Mouse (Mus musculus) bone marrow, adult 2 months (tissue): ENCODE measurements around the gene Setd4.

Experiments
- CTCF ChIP-seq: fragments of 200-500 bp; IDR thresholded peaks from 2 replicates; pipeline ENCODE4 v1.5.1; 2011; ENCODE audit warnings: low read length, control low read depth; ENCODE audit not compliant: control insufficient read depth, insufficient read depth
- POLR2A ChIP-seq: fragments of 200-500 bp; IDR thresholded peaks from 2 replicates; pipeline ENCODE4 v1.6.1; 2011; ENCODE audit warnings: low read depth, mild to moderate bottlenecking, control low read depth, low read length, borderline replicate concordance; ENCODE audit not compliant: control insufficient read depth

DNA sequence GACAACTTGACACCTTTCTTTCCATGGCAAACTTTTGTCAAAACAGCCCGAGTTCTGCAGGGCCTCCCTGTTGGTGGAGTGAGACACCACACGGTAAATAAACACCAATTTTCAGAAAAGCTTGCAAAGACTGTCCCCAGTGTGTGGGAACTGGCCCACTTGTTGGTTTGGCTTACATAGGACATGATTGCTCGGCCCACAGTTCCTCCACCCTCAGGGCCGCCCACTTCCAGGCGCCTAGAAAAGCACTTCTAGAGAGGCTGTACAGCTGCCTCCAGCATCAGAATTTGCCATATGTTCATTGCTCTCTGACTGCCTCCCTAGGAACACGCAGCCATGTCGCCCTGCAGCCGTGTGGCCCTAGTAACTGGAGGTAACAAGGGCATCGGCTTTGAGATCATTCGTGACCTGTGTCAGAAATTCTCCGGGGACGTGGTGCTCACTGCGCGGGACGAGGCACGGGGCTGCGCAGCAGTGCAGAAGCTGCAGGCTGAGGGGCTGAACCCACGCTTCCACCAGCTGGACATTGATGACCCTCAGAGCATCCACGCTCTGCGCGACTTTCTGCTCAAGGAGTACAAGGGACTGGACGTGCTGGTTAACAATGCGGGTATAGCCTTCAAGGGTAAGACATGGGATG lies 24.0 kb upstream of the Setd4 start, which contains the start of gene Gm5678:
- TF ChIP-seq CTCF (no peak), POLR2A (no peak)
